Mouse (Mus musculus): ENCODE measurements around the gene Hs6st1. TPM values are rescaled to one million over a fixed set of nuclear protein-coding genes. Genes with fewer than 3 reads are reported as not detected.

The Hs6st1 gene
- polyA plus RNA-seq, 1 experiment from 2014 or later: 3.0 TPM

DNA sequence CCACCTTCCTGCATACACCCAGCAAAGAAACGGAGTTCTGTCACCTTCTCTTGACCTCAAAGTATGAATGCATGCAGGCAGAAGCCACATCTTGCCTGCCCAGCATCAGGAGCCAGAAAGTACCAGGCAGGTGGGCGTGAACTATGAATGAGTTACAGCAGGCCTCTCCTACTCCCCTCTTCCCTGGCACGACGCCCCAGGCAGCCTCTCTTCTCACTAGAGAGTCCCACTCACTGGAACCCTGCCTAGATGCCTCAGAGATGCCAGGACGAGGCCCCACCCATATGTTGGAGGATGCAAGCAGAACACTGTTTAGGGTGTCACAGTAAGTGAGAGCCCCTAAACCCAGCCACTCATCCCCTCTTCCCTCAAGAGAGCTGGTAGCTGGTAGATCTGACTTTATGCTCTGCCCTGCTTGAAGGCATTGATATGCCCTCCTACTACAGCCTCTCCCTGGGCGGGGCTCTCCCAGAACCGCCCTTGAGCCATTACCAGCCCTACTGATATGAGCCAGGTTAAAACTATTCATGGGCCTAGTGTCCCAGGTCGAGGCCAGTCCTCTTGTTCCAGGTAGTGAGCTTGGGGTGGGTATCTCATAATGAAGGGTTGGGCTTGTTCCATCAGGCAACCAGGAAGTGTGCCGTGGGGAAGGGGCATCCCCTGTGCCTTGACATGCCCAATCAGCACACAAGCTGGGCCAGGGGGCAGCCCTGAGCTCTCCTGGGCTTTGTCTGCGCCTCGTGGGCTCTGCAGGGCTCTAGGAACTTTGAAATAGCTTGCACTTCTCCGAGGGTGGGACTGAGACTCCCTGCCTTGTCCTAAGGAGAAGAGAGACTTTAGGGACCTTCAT lies 27.4 kb downstream of the Hs6st1 start:
- H3K27ac ChIP-seq: no peak overlapping the region
- 81% methylated on average over 12 of the region's 12 CpGs for WGBS
- no peaks in the 10 kb centered on the region for H3K27me3 ChIP-seq (ENCODE audit: low read depth, poor library complexity, severe bottlenecking)
- peaks cover 34% of the 10 kb centered on the region for H3K36me3 ChIP-seq
- H3K4me1 ChIP-seq: no peaks in the 10 kb centered on the region
- DNase-seq (ENCODE audit: low spot score): no peak
- no peaks in the 10 kb centered on the region for H3K9me3 ChIP-seq (replicated peaks)
- H3K4me3 ChIP-seq: no peak overlapping the region

DNA sequence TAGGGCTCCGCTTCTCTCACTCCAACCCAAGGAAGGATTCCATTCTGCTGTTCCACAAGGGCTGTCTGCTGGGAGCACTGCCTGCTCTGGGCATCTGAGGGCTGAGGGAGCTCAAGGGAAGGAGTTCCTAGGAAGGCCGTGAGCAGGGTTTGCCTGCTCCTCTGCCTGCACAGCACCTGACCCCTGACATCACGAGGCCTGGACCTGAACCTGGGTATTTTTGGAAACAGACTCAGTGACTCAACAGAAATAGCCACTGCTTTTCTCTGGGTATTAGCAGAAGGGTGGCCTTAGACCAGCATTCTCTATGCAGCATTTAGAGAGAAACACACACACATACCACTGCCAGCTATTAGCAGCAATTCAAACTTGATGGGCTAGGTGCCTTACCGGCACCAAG lies 30.2 kb downstream of the Hs6st1 start:
- Histone ChIP-seq H3K27me3 (ENCODE audit: low read depth, poor library complexity, severe bottlenecking) (no peaks in the 10 kb centered on the region), H3K9me3 (replicated peaks) (no peaks in the 10 kb centered on the region), H3K27ac (no peak overlapping the region), H3K4me1 (no peaks in the 10 kb centered on the region), H3K4me3 (no peak overlapping the region), H3K36me3 (peaks cover 45% of the 10 kb centered on the region)
- no peak for DNase-seq (ENCODE audit: low spot score)
- 93% methylated on average over 4 of the region's 4 CpGs for WGBS

DNA sequence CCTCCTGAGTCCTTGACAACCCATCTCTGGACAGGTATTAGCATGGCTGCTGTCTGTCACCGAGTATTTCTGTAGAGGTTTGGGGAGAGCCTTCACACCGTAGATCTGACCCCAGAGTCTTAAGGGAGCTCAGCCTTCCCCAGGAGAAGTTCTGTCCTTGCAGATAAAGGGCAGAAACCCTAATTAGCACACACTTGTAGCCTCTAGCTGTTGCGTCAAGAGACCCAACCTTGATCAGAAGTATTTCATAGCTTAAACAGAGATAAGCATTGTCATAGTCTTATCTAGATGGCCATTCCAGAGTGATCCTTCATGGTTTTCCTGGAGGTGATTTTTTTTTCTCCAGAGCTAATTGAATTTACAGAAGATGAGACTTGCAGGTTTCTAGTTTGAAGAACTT lies 32.2 kb downstream of the Hs6st1 start:
- H3K27ac ChIP-seq: no peak overlapping the region
- no peak for DNase-seq (ENCODE audit: low spot score)
- H3K27me3 ChIP-seq (ENCODE audit: low read depth, poor library complexity, severe bottlenecking): no peaks in the 10 kb centered on the region
- H3K9me3 ChIP-seq (replicated peaks): no peaks in the 10 kb centered on the region
- H3K4me1 ChIP-seq: no peaks in the 10 kb centered on the region
- peaks cover 45% of the 10 kb centered on the region for H3K36me3 ChIP-seq
- 95% methylated on average over 3 of the region's 3 CpGs for WGBS
- no peak overlapping the region for H3K4me3 ChIP-seq

DNA sequence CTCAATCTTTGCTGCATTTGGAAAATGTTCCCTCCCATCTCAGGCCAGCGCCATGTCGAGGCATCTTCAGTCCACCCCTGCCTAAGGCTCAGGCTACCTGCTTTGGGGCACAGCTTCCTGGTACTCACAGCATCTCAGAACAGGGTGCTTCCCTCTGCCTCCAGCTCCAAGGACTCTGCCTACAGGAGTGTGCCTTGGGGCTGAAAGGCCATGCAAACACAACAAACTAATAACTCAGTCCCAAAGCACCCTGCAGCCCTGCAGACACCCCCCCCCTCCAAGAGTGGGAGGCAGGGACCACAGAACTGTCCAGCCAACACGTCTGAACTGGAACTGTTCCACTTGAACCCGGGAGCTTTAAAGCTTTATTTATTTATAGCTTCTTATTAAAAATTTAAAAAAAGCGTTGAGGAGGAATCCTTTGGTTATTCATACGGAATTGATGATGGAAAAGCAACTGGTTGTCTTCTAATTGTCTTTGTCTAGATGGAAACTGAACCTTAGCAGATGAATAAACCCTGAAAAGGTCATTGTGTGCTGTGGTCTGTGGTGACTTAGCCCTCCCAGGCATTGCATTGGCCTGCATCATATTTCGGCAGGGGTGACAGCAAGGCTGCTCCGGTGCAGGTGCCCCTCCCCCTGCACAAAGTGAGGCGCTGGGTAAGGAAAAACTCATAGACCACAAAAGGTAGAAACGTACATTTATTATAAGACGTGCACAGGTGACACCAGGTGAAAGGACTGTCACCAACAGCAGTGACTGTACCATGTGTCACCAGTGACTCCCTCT lies 37.9 kb downstream of the Hs6st1 start:
- no peak for DNase-seq (ENCODE audit: low spot score)
- H3K4me3 ChIP-seq: no peak overlapping the region
- H3K27me3 ChIP-seq (ENCODE audit: low read depth, poor library complexity, severe bottlenecking): no peaks in the 10 kb centered on the region
- no peaks in the 10 kb centered on the region for H3K4me1 ChIP-seq
- H3K27ac ChIP-seq: no peak overlapping the region
- H3K9me3 ChIP-seq (replicated peaks): no peaks in the 10 kb centered on the region
- WGBS: 89% methylated on average over 11 of the region's 11 CpGs
- H3K36me3 ChIP-seq: peaks cover 47% of the 10 kb centered on the region

DNA sequence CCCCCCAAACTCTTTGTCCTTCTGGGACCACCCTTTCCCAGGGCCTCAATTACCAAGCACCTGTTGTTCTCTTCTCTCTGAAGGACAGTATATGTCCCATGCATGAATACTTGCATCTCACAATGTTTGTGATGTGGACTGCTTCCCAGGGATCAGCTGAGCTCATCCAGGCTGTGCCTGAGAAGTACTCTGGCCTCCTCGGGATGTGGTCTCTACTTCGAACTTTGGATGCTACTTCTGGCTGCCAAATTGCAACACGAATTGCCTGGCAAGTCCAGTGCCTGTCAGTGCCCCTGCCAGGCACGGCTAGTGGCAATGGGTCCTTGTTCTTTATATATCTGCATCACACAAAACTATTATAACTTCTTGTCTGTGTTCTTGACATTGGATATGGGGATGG lies 41.8 kb downstream of the Hs6st1 start:
- WGBS: 90% methylated on average over 4 of the region's 4 CpGs
- H3K27ac ChIP-seq: no peak overlapping the region
- H3K4me3 ChIP-seq: no peak overlapping the region
- DNase-seq (ENCODE audit: low spot score): no peak
- no peaks in the 10 kb centered on the region for H3K9me3 ChIP-seq (replicated peaks)
- H3K27me3 ChIP-seq (ENCODE audit: low read depth, poor library complexity, severe bottlenecking): no peaks in the 10 kb centered on the region
- no peaks in the 10 kb centered on the region for H3K4me1 ChIP-seq
- peaks cover 18% of the 10 kb centered on the region for H3K36me3 ChIP-seq

DNA sequence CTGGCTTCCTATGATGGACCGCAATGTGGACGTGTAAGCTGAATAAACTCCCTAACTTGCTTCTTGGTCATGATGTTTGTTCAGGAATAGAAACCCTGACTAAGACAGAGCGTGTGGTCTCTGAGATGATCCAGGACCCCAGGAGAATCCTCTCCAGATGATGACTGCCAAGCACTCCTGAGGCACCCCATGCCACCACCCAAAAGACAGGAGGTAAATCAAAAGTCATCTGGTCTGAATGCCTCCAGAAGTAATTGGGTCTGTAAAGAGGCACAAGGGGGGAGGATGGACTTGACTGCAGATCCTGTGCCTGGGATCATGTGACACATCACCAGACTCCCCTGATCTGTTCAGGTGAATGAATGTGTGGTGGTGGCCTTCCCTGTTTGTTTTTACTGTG lies 44.5 kb downstream of the Hs6st1 start:
- Histone ChIP-seq H3K36me3 (no peaks in the 10 kb centered on the region), H3K9me3 (replicated peaks) (no peaks in the 10 kb centered on the region), H3K27ac (no peak overlapping the region), H3K4me1 (no peaks in the 10 kb centered on the region), H3K27me3 (ENCODE audit: low read depth, poor library complexity, severe bottlenecking) (no peaks in the 10 kb centered on the region), H3K4me3 (no peak overlapping the region)
- 90% methylated on average over 3 of the region's 3 CpGs for WGBS
- DNase-seq (ENCODE audit: low spot score): no peak

DNA sequence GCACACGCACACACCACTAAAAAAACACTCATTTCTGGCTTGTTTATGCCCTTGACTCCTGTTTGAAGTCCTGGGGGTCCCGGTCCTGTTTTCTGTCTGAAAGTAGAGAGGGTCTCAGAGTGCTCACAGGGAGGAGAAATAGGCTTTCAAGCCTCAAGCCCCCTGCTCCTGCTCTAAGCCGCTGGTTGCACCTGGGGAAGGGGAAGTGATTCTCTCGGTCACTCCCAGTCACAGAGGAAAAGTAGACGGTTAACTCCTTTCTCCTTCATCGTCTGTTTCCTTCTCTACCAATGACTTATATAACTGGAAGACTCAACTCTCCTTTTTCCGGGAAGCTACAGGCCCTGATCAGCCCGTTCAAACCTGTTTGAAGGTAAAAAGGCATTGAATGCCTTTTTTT lies 45.5 kb downstream of the Hs6st1 start:
- no peak for DNase-seq (ENCODE audit: low spot score)
- H3K9me3 ChIP-seq (replicated peaks): no peaks in the 10 kb centered on the region
- 87% methylated on average over 8 of the region's 8 CpGs for WGBS
- H3K27me3 ChIP-seq (ENCODE audit: low read depth, poor library complexity, severe bottlenecking): no peaks in the 10 kb centered on the region
- no peaks in the 10 kb centered on the region for H3K4me1 ChIP-seq
- no peak overlapping the region for H3K4me3 ChIP-seq
- no peak overlapping the region for H3K27ac ChIP-seq
- H3K36me3 ChIP-seq: no peaks in the 10 kb centered on the region

DNA sequence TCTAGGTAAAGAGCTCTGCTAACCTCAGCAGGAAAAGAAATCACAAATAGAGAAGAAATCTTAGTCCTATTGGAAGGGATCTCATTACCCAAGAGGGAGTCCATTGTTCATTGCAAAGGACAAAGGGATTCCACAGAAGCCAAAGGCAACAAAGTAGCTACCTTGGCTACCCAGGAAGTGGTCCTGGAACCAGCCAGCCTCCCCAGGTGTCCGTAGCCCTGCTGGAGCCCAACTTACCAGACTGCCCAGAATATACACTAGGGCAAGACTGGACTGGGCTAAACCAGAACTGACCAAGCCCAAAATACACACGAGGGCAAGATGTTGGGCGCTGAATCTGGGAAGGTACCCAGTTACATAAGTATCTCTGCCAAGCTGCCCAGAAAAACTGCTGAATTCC lies 46.6 kb downstream of the Hs6st1 start:
- H3K36me3 ChIP-seq: no peaks in the 10 kb centered on the region
- H3K9me3 ChIP-seq (replicated peaks): no peaks in the 10 kb centered on the region
- WGBS: 90% methylated on average over 3 of the region's 3 CpGs
- no peak for DNase-seq (ENCODE audit: low spot score)
- no peaks in the 10 kb centered on the region for H3K27me3 ChIP-seq (ENCODE audit: low read depth, poor library complexity, severe bottlenecking)
- H3K4me1 ChIP-seq: no peaks in the 10 kb centered on the region; the same call in 1 of the 2 replicates
- H3K4me3 ChIP-seq: no peak overlapping the region
- no peak overlapping the region for H3K27ac ChIP-seq

DNA sequence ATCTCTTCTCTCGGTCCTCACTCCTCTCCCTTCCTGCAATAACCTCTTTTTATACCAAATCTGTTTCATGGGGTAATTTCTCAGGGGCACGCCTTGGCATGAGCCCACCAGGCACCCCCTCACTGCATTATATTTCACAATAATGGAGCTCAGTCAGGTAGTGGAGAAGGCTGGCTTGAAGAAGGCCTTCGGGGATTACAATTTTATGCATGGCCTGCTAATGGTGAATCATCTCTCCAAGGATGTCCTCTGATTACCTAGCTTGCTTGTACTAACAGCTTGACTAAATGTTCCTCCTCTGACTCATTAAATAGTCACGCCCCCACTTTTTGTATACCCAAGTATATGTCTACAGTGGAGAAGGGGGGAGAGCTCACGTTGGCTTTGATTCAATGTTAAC lies 48.3 kb downstream of the Hs6st1 start:
- Histone ChIP-seq H3K9me3 (replicated peaks) (no peaks in the 10 kb centered on the region), H3K27ac (no peak overlapping the region), H3K36me3 (no peaks in the 10 kb centered on the region), H3K4me1 (no peaks in the 10 kb centered on the region; the same call in 1 of the 2 replicates), H3K4me3 (no peak overlapping the region), H3K27me3 (ENCODE audit: low read depth, poor library complexity, severe bottlenecking) (no peaks in the 10 kb centered on the region)
- 81% methylated on average over 5 of the region's 5 CpGs for WGBS
- no peak for DNase-seq (ENCODE audit: low spot score)

DNA sequence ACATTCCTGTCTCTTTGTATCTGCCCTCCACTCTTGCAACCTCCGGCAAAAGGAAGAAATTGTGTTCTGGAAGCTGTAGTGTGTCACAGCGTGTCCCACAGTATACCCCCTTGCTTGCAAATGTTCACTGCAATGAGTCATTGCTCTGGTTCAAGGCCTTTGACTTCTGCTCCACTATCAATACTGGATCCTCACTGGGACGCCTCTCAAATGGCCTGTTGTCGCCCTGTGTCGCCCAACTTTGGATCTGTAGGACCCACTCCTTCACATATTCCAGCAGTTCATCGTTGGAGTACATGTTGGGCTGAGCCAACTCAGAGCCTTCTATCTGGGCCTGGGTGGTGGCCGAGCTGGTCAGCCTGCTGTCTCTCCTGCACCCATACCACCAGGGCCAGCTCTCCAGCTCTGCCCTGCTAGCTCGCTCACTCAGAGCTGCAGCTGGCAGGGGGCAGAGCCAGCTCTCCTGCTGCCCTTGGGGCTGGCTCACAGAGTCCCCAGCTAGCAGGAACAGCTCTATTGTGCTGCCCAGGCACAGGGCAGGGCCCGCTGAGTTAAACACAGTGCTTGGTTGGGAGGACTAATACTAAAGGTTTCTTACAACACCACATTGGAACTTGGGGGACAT lies 50.0 kb downstream of the Hs6st1 start:
- H3K9me3 ChIP-seq (replicated peaks): no peaks in the 10 kb centered on the region
- DNase-seq (ENCODE audit: low spot score): no peak
- 84% methylated on average over 9 of the region's 9 CpGs for WGBS
- H3K27ac ChIP-seq: no peak overlapping the region
- H3K27me3 ChIP-seq (ENCODE audit: low read depth, poor library complexity, severe bottlenecking): no peaks in the 10 kb centered on the region
- H3K4me3 ChIP-seq: no peak overlapping the region
- no peaks in the 10 kb centered on the region; the same call in 1 of the 2 replicates for H3K4me1 ChIP-seq
- no peaks in the 10 kb centered on the region for H3K36me3 ChIP-seq

DNA sequence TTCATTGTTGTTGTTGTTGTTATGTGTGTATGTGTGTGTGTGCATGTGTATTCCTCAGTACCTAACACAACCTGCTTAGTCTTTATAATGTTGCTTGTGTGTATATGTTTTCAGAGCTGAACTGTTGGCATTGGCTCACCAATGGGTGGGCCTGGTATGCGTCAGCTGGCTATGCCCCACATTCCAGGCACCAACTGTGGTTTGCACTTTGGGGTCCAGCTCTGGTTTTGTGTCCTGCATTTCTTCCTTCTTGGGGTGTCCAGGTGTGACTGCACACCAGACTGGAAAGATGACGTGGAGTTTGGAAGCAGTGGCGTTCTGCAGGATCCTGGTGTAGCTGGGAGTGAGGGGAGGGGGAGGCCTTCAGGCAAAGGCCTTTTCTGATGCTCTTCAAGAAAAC lies 50.8 kb downstream of the Hs6st1 start:
- Histone ChIP-seq H3K27me3 (ENCODE audit: low read depth, poor library complexity, severe bottlenecking) (no peaks in the 10 kb centered on the region), H3K4me3 (no peak overlapping the region), H3K4me1 (no peaks in the 10 kb centered on the region; the same call in 1 of the 2 replicates), H3K27ac (no peak overlapping the region), H3K36me3 (no peaks in the 10 kb centered on the region), H3K9me3 (replicated peaks) (no peaks in the 10 kb centered on the region)
- DNase-seq (ENCODE audit: low spot score): no peak
- WGBS: 78% methylated on average over 3 of the region's 3 CpGs

DNA sequence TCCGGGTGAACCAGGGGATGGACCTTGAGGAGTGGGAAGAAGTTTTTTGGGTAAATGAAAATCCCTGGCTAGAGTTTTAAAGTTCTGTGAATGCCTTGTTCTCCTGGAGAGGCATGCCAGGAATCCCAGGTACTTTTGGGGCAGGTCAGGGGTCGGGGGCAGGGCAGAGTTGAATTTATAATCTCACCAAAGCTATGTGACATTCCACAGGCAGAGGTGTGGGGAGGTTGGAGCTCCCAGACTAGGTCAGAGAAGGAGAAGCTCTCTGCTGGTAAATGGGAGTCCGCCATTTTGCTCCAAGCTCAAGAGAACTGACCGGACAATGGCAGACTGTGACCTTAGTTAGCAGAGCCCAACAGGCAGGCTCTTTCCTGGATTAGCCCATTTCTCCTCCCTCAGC lies 51.2 kb downstream of the Hs6st1 start:
- no peaks in the 10 kb centered on the region for H3K36me3 ChIP-seq
- no peak overlapping the region for H3K4me3 ChIP-seq
- 83% methylated on average over 4 of the region's 4 CpGs for WGBS
- H3K27ac ChIP-seq: no peak overlapping the region
- H3K9me3 ChIP-seq (replicated peaks): no peaks in the 10 kb centered on the region
- no peaks in the 10 kb centered on the region; the same call in 1 of the 2 replicates for H3K4me1 ChIP-seq
- DNase-seq (ENCODE audit: low spot score): no peak
- H3K27me3 ChIP-seq (ENCODE audit: low read depth, poor library complexity, severe bottlenecking): no peaks in the 10 kb centered on the region

DNA sequence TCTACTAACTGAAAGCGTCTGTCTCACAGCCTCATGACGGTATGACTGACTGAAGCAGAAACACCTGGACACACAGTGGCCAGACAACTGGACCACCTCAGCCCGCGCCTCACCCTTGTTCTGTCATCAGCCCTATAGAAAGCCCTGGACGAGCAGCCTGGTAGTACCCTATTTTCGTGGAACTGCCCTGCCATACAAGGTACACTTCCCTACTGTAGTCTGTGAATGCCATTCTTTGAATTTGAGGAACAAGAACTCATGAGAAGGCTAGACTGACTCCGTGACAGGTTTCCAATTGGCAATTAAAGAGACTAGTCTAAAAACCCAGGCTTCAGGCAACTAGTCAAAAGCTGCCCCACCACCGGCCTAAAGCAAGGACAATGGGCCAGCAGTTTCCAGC lies 53.0 kb downstream of the Hs6st1 start:
- 93% methylated on average over 8 of the region's 8 CpGs for WGBS

More for the DNA sequence above, 53.0 kb downstream of the Hs6st1 start:
- H3K4me1 ChIP-seq: no peaks in the 10 kb centered on the region; the same call in 1 of the 2 replicates
- no peak overlapping the region for H3K4me3 ChIP-seq
- no peaks in the 10 kb centered on the region for H3K9me3 ChIP-seq (replicated peaks)
- DNase-seq (ENCODE audit: low spot score): no peak
- no peaks in the 10 kb centered on the region for H3K27me3 ChIP-seq (ENCODE audit: low read depth, poor library complexity, severe bottlenecking)
- H3K27ac ChIP-seq: no peak overlapping the region
- no peaks in the 10 kb centered on the region for H3K36me3 ChIP-seq
